Mouse (Mus musculus) ES-E14 (cell line): ENCODE results near the gene Cap2.

Experiments
- CHD2 ChIP-seq: IDR thresholded peaks from 2 replicates; pipeline ENCODE4 v1.6.1; 2014; ENCODE audit warnings: mild to moderate bottlenecking, low read depth, low read length, inconsistent platforms
- HCFC1 ChIP-seq: IDR thresholded peaks from 2 replicates; pipeline ENCODE4 v1.6.1; 2012; ENCODE audit warnings: low read length, inconsistent platforms, borderline replicate concordance; ENCODE audit not compliant: insufficient read depth
- MAFK ChIP-seq: IDR thresholded peaks from 2 replicates; pipeline ENCODE4 v1.6.1; 2014; ENCODE audit warnings: mild to moderate bottlenecking, low read depth, low read length, inconsistent platforms; ENCODE audit not compliant: insufficient read depth
- ZNF384 ChIP-seq: IDR thresholded peaks from 2 replicates; pipeline ENCODE4 v1.6.1; 2012; ENCODE audit warnings: low read depth, low read length, inconsistent platforms

- no peak for TF ChIP-seq HCFC1
- TF ChIP-seq CHD2, result no peak
- no peak for TF ChIP-seq MAFK
- no peak for TF ChIP-seq ZNF384
These were observed 99.7 kb downstream of the Cap2 start for GRCm38 (mm10) chr13:46601386-46601785.
